Mouse (Mus musculus) liver, embryonic 14 days (tissue): ENCODE results near the gene Rnf113a2. TPM values are rescaled to one million over a fixed set of nuclear protein-coding genes. Genes with fewer than 3 reads are reported as not detected.

Experiments
- polyA plus RNA-seq: library from polyadenylated mRNA; depleted of rRNA; stranded (reverse); fragments of >200 nt; gene quantifications from 2 replicates; pipeline ENCODE4 v1.2.3, GENCODE M21; 2012; rRNA removed

Rnf113a2 gene
- 10.6 and 10.8 TPM in 2 replicates for polyA plus RNA-seq

GRCm38 (mm10) chr12:84416834-84417604 lies at the start of gene Rnf113a2:
Rnf113a2 (plus strand) TSS chr12:84417196.

GRCm38 (mm10) chr12:84408819-84409507 lies 8.0 kb upstream of the Rnf113a2 start, which contains the start of the genes Entpd5 and Bbof1:
Entpd5 (minus strand) TSS chr12:84409029.
Bbof1 (plus strand) TSS chr12:84409071.

GRCm38 (mm10) chr12:84450718-84451646 lies 34.0 kb downstream of the Rnf113a2 start, which contains the start of the genes Aldh6a1 and Lin52:
Aldh6a1 (minus strand) TSS chr12:84451004.
Lin52 (plus strand) TSS chr12:84451422.

Other genes starting within 250 kb of the Rnf113a2 start
- gene Elmsan1, start 198.3 kb upstream of the Rnf113a2 start, polyA plus RNA-seq = 3.6 and 4.5 TPM in 2 replicates
- gene Ptgr2, start 132.0 kb upstream of the Rnf113a2 start, polyA plus RNA-seq = 13.1 and 14.9 TPM in 2 replicates
- gene Zfp410, start 100.3 kb upstream of the Rnf113a2 start, polyA plus RNA-seq = 22.3 and 26.6 TPM in 2 replicates
- gene Coq6, start 55.5 kb upstream of the Rnf113a2 start, polyA plus RNA-seq = 17.9 and 20.9 TPM in 2 replicates
- gene Fam161b, start 55.4 kb upstream of the Rnf113a2 start, polyA plus RNA-seq = 1.8 TPM in 2 replicates
- 5.4 and 6.0 TPM in 2 replicates for gene Entpd5, start 8.2 kb upstream of the Rnf113a2 start, polyA plus RNA-seq
- gene Bbof1, start 8.1 kb upstream of the Rnf113a2 start, polyA plus RNA-seq = 0.37 and 0.49 TPM in 2 replicates
- 10.8 and 12.3 TPM in 2 replicates for gene Aldh6a1, start 33.8 kb downstream of the Rnf113a2 start, polyA plus RNA-seq
- 7.3 and 8.6 TPM in 2 replicates for gene Lin52, start 34.2 kb downstream of the Rnf113a2 start, polyA plus RNA-seq
- not detected in 2 replicates for gene Vsx2, start 152.6 kb downstream of the Rnf113a2 start, polyA plus RNA-seq
- gene Abcd4, start 200.2 kb downstream of the Rnf113a2 start, polyA plus RNA-seq = 3.5 and 4.0 TPM in 2 replicates
- not detected in 2 replicates for gene Vrtn, start 223.8 kb downstream of the Rnf113a2 start, polyA plus RNA-seq